Mouse (Mus musculus) small intestine, adult 2 months (tissue): ENCODE results near the gene Deup1.

Source experiments
- CTCF ChIP-seq: fragments of 200-500 bp; IDR thresholded peaks from 2 replicates; pipeline ENCODE4 v1.5.1; 2012; ENCODE audit warnings: low read depth, mild to moderate bottlenecking, control low read depth, inconsistent platforms, low read length, moderate library complexity, mixed read lengths; ENCODE audit not compliant: insufficient replicate concordance, insufficient read length; ENCODE audit errors: extremely low read depth
- POLR2A ChIP-seq: fragments of 200-500 bp; IDR thresholded peaks from 2 replicates; pipeline ENCODE4 v1.6.1; 2012; ENCODE audit warnings: low read depth, mild to moderate bottlenecking, control low read depth, inconsistent platforms, low read length, moderate library complexity

- TF ChIP-seq POLR2A (no peak), CTCF (no peak)
Measured at GRCm38 (mm10) chr9:15535418-15535817, 92.3 kb downstream of the Deup1 start.
